Mouse (Mus musculus): ENCODE results near the gene Nell2. TPM values are rescaled to one million over a fixed set of nuclear protein-coding genes. Genes with fewer than 3 reads are reported as not detected.

Nell2 gene
- polyA plus RNA-seq, 2 experiments: 16.2 to 17.5 TPM

DNA sequence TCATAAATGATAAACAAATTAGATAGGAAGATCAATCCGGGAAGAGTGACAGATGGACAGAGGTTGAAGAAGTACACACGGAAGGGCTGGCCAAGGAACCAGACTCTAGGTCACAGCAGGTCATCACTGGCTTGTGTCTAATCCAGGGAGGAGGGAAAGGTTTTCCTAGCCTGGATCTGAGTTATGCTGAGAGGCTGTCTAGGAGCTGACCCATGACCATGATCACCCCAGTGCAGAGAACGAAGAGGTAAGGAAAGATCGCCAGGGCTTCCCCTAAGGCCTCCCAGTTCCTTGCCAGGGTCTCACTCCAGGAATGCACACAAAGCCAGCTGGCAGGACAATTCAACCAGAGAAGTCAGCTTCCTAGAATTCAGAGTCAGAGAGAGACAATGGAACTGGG, 139.4 kb downstream of the Nell2 start:
- Histone ChIP-seq H3K27ac (replicated peaks; ENCODE audit: low read depth, low read length) (no peak overlapping the region), H3K9ac (ENCODE audit: low read depth, low read length, severe bottlenecking) (no peak overlapping the region), H3K9me3 (ENCODE audit: control insufficient read depth, low read length) (no peaks in the 10 kb centered on the region), H3K4me1 (ENCODE audit: control insufficient read depth, insufficient read depth, low read length) (no peaks in the 10 kb centered on the region), H3K27me3 (ENCODE audit: control insufficient read depth, insufficient read depth, low read length) (no peaks in the 10 kb centered on the region), H3K4me2 (replicated peaks; ENCODE audit: low read depth, low read length, severe bottlenecking) (no peak overlapping the region), H3K4me3 (replicated peaks; ENCODE audit: low read length) (no peak overlapping the region), H3K36me3 (ENCODE audit: control insufficient read depth, insufficient read depth, low read length) (no peaks in the 10 kb centered on the region)
- no peak for DNase-seq (ENCODE audit: low spot score)
- TF ChIP-seq POLR2A (IDR thresholded peaks at IDR 0.05; ENCODE audit: borderline replicate concordance, extremely low read depth, insufficient read depth, insufficient read length): no peak
- no peak for ATAC-seq (ENCODE audit: low FRiP score, low read depth)
- 86% methylated on average over 4 of the region's 4 CpGs for WGBS

- no peaks in the 10 kb centered on the region for H3K36me3 ChIP-seq (ENCODE audit: control insufficient read depth, insufficient read depth, low read length)
- no peaks in the 10 kb centered on the region for H3K27me3 ChIP-seq (ENCODE audit: control insufficient read depth, insufficient read depth, low read length)
- no peak overlapping the region for H3K27ac ChIP-seq (replicated peaks; ENCODE audit: low read depth, low read length)
- peak; percentile 68 for DNase-seq (ENCODE audit: low spot score)
- ATAC-seq (ENCODE audit: low FRiP score, low read depth): peak; percentile 44; the same call in 1 of the 2 replicates
- peaks cover 10% of the 10 kb centered on the region for H3K4me1 ChIP-seq (ENCODE audit: control insufficient read depth, insufficient read depth, low read length)
- H3K9ac ChIP-seq (ENCODE audit: low read depth, low read length, severe bottlenecking): no peak overlapping the region
- H3K4me2 ChIP-seq (replicated peaks; ENCODE audit: low read depth, low read length, severe bottlenecking): no peak overlapping the region
- 36% methylated on average over 2 of the region's 2 CpGs for WGBS
- no peaks in the 10 kb centered on the region for H3K9me3 ChIP-seq (ENCODE audit: control insufficient read depth, low read length)
- no peak for TF ChIP-seq POLR2A (IDR thresholded peaks at IDR 0.05; ENCODE audit: borderline replicate concordance, extremely low read depth, insufficient read depth, insufficient read length)
- no peak overlapping the region for H3K4me3 ChIP-seq (replicated peaks; ENCODE audit: low read length)
Observed at GRCm38 (mm10) chr15:95380859-95381258, 147.5 kb downstream of the Nell2 start.

- DNase-seq (ENCODE audit: low spot score) (no peak), ATAC-seq (ENCODE audit: low FRiP score, low read depth) (no peak)
- Histone ChIP-seq H3K36me3 (ENCODE audit: control insufficient read depth, insufficient read depth, low read length) (no peaks in the 10 kb centered on the region), H3K4me3 (replicated peaks; ENCODE audit: low read length) (no peak overlapping the region), H3K9me3 (ENCODE audit: control insufficient read depth, low read length) (no peaks in the 10 kb centered on the region), H3K27ac (replicated peaks; ENCODE audit: low read depth, low read length) (no peak overlapping the region), H3K4me1 (ENCODE audit: control insufficient read depth, insufficient read depth, low read length) (no peaks in the 10 kb centered on the region), H3K4me2 (replicated peaks; ENCODE audit: low read depth, low read length, severe bottlenecking) (no peak overlapping the region), H3K27me3 (ENCODE audit: control insufficient read depth, insufficient read depth, low read length) (no peaks in the 10 kb centered on the region), H3K9ac (ENCODE audit: low read depth, low read length, severe bottlenecking) (no peak overlapping the region)
- WGBS: 76% methylated on average over 16 of the region's 16 CpGs
- TF ChIP-seq POLR2A (IDR thresholded peaks at IDR 0.05; ENCODE audit: borderline replicate concordance, extremely low read depth, insufficient read depth, insufficient read length): no peak
Observed at GRCm38 (mm10) chr15:95370720-95371395, 157.5 kb downstream of the Nell2 start.

- Histone ChIP-seq H3K9me3 (ENCODE audit: control insufficient read depth, low read length) (no peaks in the 10 kb centered on the region), H3K27me3 (ENCODE audit: control insufficient read depth, insufficient read depth, low read length) (no peaks in the 10 kb centered on the region), H3K4me2 (replicated peaks; ENCODE audit: low read depth, low read length, severe bottlenecking) (no peak overlapping the region), H3K9ac (ENCODE audit: low read depth, low read length, severe bottlenecking) (no peak overlapping the region), H3K27ac (replicated peaks; ENCODE audit: low read depth, low read length) (no peak overlapping the region), H3K4me3 (replicated peaks; ENCODE audit: low read length) (no peak overlapping the region), H3K36me3 (ENCODE audit: control insufficient read depth, insufficient read depth, low read length) (no peaks in the 10 kb centered on the region), H3K4me1 (ENCODE audit: control insufficient read depth, insufficient read depth, low read length) (no peaks in the 10 kb centered on the region)
- no peak for ATAC-seq (ENCODE audit: low FRiP score, low read depth)
- no peak for DNase-seq (ENCODE audit: low spot score)
- no peak for TF ChIP-seq POLR2A (IDR thresholded peaks at IDR 0.05; ENCODE audit: borderline replicate concordance, extremely low read depth, insufficient read depth, insufficient read length)
- 91% methylated on average over 10 of the region's 10 CpGs for WGBS
Observed at GRCm38 (mm10) chr15:95368185-95368584, 160.2 kb downstream of the Nell2 start.

- 62% methylated on average over 3 of the region's 3 CpGs for WGBS
- ATAC-seq (ENCODE audit: low FRiP score, low read depth) (no peak), DNase-seq (ENCODE audit: low spot score) (no peak)
- Histone ChIP-seq H3K4me2 (replicated peaks; ENCODE audit: low read depth, low read length, severe bottlenecking) (no peak overlapping the region), H3K36me3 (ENCODE audit: control insufficient read depth, insufficient read depth, low read length) (no peaks in the 10 kb centered on the region), H3K4me1 (ENCODE audit: control insufficient read depth, insufficient read depth, low read length) (no peaks in the 10 kb centered on the region), H3K4me3 (replicated peaks; ENCODE audit: low read length) (no peak overlapping the region), H3K27ac (replicated peaks; ENCODE audit: low read depth, low read length) (no peak overlapping the region), H3K9me3 (ENCODE audit: control insufficient read depth, low read length) (no peaks in the 10 kb centered on the region), H3K27me3 (ENCODE audit: control insufficient read depth, insufficient read depth, low read length) (no peaks in the 10 kb centered on the region), H3K9ac (ENCODE audit: low read depth, low read length, severe bottlenecking) (no peak overlapping the region)
- TF ChIP-seq POLR2A (IDR thresholded peaks at IDR 0.05; ENCODE audit: borderline replicate concordance, extremely low read depth, insufficient read depth, insufficient read length): no peak
Observed at GRCm38 (mm10) chr15:95366506-95366905, 161.9 kb downstream of the Nell2 start.
